Mouse (Mus musculus) heart, embryonic 13.5 days (tissue): ENCODE data around the gene AC192777.2. TPM values are rescaled to one million over a fixed set of nuclear protein-coding genes. Genes with fewer than 3 reads are reported as not detected.
"Not testable (repeated sequence)": the region's sequence is repeated elsewhere in the genome, so short reads cannot be mapped to it uniquely, and the experiment has no call there.

Experiments used
- ATAC-seq: fragments of 200-750 bp; cut with Nextera tagmentation; 2 replicates; pipeline ENCODE4 v1.8.0; 2017; ENCODE audit warnings: moderate TSS enrichment; ENCODE audit not compliant: insufficient number of reproducible peaks, low FRiP score, low TSS enrichment; ENCODE audit errors: extremely low read depth
- H3K27ac ChIP-seq: fragments of 300-500 bp; sonication (generic); replicated peaks from 2 replicates; pipeline ENCODE4 v1.5.1; 2015; ENCODE audit warnings: moderate library complexity, mild to moderate bottlenecking, inconsistent platforms
- H3K27me3 ChIP-seq: fragments of 300-500 bp; sonication (generic); replicated peaks from 2 replicates; pipeline ENCODE4 v1.6.1; 2015; ENCODE audit warnings: mild to moderate bottlenecking, inconsistent platforms
- H3K36me3 ChIP-seq: fragments of 300-500 bp; sonication (generic); 2 replicates; pipeline ENCODE4 v1.6.1; 2015; ENCODE audit warnings: mild to moderate bottlenecking, inconsistent platforms
- H3K4me1 ChIP-seq: fragments of 300-500 bp; sonication (generic); 2 replicates; pipeline ENCODE4 v1.6.1; 2015; ENCODE audit warnings: inconsistent platforms
- H3K4me2 ChIP-seq: fragments of 300-500 bp; sonication (generic); 2 replicates; pipeline ENCODE4 v1.6.1; 2015; ENCODE audit warnings: inconsistent platforms, mild to moderate bottlenecking, moderate library complexity
- H3K4me3 ChIP-seq: fragments of 300-500 bp; sonication (generic); 2 replicates; pipeline ENCODE4 v1.5.1; 2015; ENCODE audit warnings: moderate library complexity, mild to moderate bottlenecking, inconsistent platforms
- H3K9ac ChIP-seq: fragments of 300-500 bp; sonication (generic); 2 replicates; pipeline ENCODE4 v1.6.1; 2015; ENCODE audit warnings: inconsistent platforms, mild to moderate bottlenecking, moderate library complexity
- H3K9me3 ChIP-seq: fragments of 300-500 bp; sonication (generic); 2 replicates; pipeline ENCODE4 v1.6.1; 2016; ENCODE audit warnings: inconsistent platforms
- WGBS: fragments of 180-500 bp; shearing (Covaris S2); methylation state at CpG from one replicate; pipeline ENCODE4 v1.1.7; 2015; ENCODE audit warnings: mixed read lengths; 5-methylcytosine and 5-hydroxymethylcytosine counted together
- microRNA-seq: library from miRNA; unstranded; fragments of <30 nt; microRNA quantifications from one replicate; pipeline ENCODE4, GENCODE M21; 2016
- polyA plus RNA-seq: library from polyadenylated mRNA; unstranded; fragments of >200 nt; fragmentation: Nextera tagmentation; extraction: Ambion mirVana; gene quantifications from 2 replicates; pipeline ENCODE4 v1.2.1, GENCODE M21; 2015

Gene AC192777.2
- polyA plus RNA-seq, result not detected in 2 replicates

DNA sequence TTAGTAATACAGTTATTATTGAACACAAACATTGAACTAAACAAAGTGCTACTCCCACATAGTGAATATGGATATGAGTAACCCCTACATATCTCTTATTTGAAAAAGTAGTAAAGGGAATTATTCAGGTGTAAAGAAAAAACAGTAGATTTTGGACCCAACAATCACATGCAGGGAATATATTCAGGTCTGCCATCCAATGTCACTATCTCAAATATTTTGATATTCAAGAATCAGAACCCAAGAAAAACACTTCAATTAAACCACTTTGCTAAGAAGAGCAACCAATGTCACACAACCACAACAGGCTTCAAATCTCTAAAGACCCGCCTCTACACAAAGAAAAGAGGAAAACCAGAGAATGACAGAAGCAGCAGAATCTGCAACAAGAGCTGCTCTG lies at the start of gene AC192777.2:
TSS of gene AC192777.2 (plus strand) at position 301 of the 400 bp plus-strand sequence.
- 59% methylated on average over 1 of the region's 1 CpGs for WGBS
- H3K4me3 ChIP-seq, H3K4me1 ChIP-seq, H3K9me3 ChIP-seq, H3K36me3 ChIP-seq, H3K4me2 ChIP-seq, H3K9ac ChIP-seq, H3K27ac ChIP-seq, H3K27me3 ChIP-seq, ATAC-seq: not testable (repeated sequence)

DNA sequence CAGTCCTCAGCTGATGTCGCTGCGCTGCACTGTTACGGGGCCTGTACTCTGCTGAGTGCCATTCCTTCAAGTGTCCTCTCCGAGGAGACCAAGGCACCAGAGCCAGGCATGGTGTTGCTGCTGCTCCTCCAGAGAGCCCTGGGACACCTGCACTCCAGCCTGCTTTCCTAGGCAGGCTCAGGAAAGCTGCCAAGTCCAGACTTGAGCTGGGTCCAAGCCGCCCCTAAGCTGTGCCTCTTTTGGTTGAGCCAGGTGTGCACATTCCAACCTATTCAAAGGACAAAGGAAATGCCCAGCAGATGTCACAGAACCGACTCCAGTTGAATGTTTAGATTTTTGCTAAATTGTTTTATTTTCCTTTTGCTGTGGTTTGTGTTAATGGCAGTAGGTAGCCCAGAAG lies 20.9 kb downstream of the AC192777.2 start:
- not testable (repeated sequence) for H3K27ac ChIP-seq, H3K4me1 ChIP-seq, H3K36me3 ChIP-seq, H3K4me3 ChIP-seq, H3K27me3 ChIP-seq, ATAC-seq, H3K9ac ChIP-seq, H3K4me2 ChIP-seq, H3K9me3 ChIP-seq
- 75% methylated on average over 6 of the region's 6 CpGs for WGBS

DNA sequence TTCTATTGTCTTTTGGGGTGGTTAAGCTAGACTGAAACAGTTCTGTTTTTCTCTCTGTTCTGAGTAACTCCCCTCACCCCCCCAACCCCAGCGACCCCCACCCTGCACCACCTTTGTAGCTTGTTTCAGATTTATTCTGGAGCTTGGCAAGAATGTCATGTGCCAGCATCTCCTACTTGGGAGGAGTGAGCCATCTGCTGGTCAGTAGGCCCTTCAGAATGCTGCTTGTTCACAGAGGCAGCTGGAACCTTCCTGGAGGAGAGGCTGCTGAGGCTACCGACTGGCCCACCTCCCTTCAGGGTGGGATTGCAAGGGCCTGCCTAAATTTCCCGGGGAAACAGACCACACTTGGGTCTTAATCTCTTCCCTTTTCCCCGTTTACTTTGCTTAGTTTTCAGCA lies 21.6 kb downstream of the AC192777.2 start:
- not testable (repeated sequence) for H3K4me1 ChIP-seq, H3K9ac ChIP-seq, H3K4me3 ChIP-seq, ATAC-seq, H3K27ac ChIP-seq, H3K36me3 ChIP-seq, H3K4me2 ChIP-seq, H3K27me3 ChIP-seq, H3K9me3 ChIP-seq
- 42% methylated on average over 4 of the region's 4 CpGs for WGBS

Small RNA genes within 50 kb of the gene (microRNA-seq; reads per million reads assigned to microRNA genes)
- gene Gm26376, result not detected

Other genes with a start within 250 kb of the AC192777.2 start
- not detected in 2 replicates for gene Esp38, start 144.9 kb upstream of the AC192777.2 start, polyA plus RNA-seq
- not detected in 2 replicates for gene Pgk2, start 113.2 kb downstream of the AC192777.2 start, polyA plus RNA-seq
- gene Crisp3, start 146.8 kb downstream of the AC192777.2 start, polyA plus RNA-seq, result not detected in 2 replicates
- 0.14 TPM in 1 of 2 replicates, not detected in the other for gene Crisp1, start 223.8 kb downstream of the AC192777.2 start, polyA plus RNA-seq